Mouse (Mus musculus) kidney, postnatal 36 days (tissue): ENCODE measurements around the gene Zfp42.
"Not testable (repeated sequence)": the region's sequence is repeated elsewhere in the genome, so short reads cannot be mapped to it uniquely, and the experiment has no call there.

ENCODE experiments used
- DNase-seq, 2 experiments: peaks; one replicate each; pipeline ENCODE4 v3.0.0; 2021 to 2022; ENCODE audit warnings: mixed read lengths in 2 of 2

Gene Zfp42

DNA sequence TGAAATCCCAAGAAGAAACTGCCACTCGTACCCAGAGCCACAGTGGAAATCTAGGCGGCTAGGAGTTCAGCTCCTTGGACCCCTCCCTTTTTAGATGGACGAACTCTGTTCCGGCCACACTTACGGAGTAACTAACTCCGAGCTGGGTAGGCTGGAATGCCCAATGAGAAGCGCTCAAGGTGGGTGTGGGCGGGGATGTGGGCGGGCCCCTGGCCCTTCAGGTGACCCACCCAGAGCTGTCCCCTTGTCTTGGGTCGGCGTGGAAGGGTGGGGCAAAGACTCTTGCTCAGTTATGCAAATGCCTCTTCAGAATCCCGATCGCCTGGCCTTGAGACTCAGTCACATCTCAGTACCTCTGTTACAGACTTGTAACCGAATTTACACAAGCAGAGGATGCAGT is at the start of gene Zfp42:
Zfp42 (minus strand) TSS at position 85 of the 400 bp plus-strand sequence.
- DNase-seq = no peak

DNA sequence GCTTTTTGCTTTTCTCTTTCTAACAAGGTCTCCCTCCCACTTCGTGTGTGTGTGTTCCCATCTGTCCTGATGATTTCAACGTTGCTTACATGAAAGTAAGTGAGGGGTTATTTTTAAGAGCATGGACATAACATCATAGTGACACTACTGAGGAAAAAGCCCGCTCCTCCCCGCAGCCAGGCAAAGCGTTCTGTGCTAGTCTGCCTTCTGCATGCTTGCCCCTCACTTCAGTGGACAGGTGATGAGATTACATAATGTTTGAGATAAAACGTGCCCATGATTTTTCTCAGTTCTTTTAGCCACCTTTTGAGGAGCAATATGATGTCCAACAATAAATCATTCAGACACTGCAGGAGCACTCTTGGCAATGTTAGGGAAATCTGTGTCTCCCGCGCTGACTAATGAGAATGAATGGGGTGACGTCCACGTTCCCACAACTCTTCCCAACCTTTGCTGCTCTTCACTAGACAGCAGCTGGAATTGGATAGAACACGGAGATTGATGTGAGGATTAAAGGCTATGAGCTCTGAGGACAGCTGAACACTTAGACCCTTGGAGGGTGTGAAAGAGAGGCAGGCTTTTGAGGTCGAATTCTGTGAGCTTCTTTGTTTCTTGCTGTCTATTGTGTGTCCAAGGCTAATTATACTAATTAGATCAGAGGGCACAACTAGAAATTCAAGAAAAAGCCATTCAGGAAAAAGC is 49.4 kb upstream of the Zfp42 start:
- DNase-seq = no peak

DNA sequence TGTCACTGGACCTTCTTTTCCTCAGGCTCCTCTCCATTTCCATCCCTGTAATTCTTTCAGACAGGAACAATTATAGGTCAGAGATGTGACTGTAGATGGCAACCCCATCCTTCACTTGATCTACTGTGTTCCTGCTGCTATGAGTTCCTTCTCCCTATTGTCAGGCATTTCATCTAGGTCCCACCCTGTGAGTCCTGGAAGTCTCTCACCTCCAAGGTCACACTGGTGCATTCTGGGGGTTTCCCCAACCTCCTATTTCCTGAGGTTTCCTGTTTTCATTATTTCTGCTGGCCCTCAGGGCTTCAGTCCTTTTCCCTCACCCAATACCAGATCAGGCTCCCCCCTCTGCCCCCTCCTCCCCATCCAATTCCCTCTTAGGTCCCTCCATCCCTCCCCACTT is 45.5 kb upstream of the Zfp42 start:
- DNase-seq = not testable (repeated sequence)

DNA sequence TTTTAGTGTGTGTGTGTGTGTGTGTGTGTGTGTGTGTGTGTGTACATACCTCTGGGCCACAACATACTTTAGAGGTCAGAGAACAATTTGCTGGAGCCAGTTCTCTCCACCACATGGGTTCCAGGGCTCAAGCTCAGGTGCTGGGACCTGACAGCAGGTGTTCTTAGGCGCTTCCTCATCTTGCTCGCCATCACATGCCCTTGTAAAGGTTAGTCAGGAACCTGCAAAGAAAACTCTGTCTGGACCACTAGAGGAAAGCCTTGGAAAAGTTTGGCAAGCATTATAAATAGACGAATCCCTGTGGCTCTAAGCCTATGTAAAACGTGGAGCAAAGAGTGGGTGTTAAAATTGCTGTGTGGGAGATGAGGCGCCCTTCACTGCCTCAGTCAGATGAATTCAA is 31.8 kb upstream of the Zfp42 start:
- DNase-seq = no peak

DNA sequence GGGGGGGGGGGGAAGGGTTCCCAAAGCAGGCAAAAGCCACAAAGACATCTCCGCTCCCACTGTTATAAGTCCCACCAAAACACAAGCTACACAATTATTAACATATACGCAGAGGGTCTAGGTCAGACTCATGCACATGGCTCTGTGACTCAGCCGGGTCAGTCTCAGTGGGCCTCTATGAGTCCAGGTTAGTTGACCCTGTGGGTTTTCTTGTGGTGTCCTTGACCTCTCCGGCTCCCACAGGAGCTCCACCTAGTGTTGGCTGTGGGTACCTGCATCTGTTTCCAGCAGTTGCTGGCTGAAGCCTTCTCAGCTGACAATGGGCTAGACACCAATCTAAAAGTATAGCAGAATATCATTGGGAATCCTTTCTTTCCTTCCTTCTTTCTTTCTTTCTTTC is 26.7 kb upstream of the Zfp42 start:
- DNase-seq = peak; percentile 3 to 44

DNA sequence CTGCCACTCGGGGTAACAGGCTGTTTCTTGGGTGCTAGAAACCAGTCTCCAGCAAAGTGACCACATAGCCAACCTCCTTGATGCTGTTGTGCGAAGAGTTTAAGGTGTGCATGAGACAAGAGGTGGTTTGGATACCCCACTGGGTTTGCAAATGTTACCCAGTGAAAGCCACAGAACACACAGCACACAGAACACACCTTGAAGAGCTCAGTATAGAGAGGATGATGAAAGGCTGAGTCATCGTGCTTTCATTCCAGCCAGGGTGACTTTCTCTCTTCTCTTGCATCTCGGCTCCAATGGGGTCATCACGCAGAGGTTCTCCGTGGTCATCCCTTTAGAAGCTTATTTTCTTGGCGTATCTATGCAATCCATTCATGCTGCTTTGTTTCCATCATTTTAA is 24.9 kb upstream of the Zfp42 start:
- no peak for DNase-seq

DNA sequence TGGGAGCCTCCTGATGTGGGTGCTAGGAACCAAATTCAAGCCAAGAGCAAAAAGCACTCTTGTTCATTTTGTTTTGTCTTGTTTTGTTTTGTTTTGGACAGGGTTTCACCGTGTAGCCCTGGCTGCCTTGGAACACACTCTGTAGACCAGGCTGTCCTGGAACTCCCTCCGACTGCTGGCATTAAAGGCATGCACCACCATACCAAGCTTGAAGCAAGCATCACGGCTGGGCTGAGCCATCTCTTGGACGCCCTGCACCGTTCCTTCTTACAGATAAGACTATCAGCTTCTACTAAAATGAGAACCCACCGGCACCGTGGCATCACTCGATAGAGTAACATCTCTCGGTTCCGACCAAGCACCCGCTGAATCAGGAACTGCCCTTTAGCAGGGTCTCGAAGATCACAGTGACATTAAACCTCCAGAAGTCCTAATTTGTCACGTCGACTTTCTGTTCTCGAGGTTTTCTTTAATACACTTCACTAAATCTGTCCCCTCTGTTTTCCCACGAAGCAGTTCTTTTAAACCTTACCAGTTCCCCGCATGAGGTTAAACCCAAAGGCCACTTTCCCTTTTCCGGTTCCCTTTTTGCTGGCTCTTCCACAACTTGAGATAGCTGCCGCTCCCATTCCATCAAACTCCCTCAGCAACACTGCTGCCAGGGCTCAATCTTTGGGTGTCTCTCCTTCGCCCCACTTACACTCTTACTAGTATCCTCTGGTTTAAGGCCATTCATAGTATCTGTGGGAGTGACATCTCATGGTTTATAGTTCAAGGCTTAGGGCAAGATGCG is 23.3 kb upstream of the Zfp42 start:
- DNase-seq = no peak

DNA sequence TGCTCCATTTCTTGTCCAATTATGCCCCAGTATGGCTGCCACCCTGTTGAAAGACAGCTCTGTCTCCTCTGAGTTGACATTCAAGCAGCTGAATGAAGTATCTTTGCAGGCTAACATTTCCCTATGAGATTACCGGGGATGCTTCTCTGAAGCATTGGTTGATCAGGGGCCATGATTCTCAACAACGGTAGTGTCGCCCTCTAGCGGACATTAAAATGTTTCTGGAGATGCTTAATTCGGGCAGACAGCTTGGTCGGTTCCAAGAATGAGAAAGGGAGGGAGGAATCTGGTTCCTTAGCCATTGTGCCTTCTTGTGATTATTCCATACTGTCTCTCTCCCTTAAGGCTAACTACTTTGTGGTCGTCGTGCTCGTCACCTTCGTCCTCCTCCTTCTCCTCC is 21.9 kb upstream of the Zfp42 start:
- no peak for DNase-seq

DNA sequence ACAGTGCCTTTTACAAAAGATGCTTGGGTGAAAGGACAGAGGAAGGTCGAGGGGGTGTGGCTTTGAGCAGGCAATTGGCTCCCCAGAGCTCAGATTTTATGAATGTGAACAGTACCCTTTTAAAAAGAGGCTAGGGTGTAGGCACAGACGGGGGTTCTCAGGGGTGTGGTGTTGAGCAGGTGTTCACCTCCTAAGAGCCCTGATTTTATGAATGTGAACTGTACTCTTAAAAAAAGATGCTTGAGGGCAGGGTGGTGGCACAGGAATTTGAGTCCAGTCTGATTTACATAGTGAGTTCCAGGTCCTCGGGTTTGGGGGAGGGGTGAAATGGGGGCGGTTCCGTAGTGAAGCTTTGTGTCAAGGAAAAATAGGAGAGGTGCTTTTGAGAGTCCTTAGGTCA is 14.0 kb upstream of the Zfp42 start:
- no peak for DNase-seq

DNA sequence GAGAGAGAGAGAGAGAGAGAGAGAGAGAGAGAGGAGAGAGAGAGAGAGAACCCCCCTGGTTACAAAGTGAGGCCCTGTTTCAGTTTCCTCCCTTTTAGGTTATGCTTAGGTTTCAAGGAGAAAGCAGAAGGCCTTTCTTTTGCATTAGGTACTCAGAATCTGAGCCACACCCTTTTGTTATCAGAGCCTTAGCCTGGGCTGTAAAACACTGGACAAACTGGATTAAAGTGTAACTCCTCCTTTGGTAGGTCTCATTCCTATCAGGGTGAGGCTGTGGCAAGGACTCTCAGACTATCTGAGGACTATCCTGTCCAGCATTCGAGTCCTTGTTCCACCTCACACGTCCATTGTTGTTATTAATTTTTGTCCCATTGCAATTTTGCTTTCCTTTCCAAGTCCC is 1.4 kb upstream of the Zfp42 start:
- no peak for DNase-seq

DNA sequence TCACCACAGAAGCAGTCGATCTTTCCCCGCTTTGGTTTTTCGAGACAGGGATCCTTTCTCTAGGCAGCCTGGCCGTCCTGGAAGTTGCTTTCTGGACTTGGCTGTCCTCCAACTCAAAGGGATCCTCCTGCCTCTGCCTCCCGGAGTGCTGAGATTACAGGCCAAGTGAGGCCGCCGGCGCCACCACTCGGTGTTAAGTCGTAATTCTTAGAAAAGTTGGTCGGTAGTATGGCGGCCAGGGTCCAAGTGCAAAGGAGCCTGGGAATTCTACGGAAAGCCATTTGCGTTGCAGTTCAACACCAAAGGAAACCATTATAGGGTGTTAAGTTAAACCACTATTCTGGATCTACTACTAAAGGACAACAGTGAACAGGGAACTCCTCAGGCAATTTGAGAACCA is 1.1 kb downstream of the Zfp42 start:
- no peak for DNase-seq

DNA sequence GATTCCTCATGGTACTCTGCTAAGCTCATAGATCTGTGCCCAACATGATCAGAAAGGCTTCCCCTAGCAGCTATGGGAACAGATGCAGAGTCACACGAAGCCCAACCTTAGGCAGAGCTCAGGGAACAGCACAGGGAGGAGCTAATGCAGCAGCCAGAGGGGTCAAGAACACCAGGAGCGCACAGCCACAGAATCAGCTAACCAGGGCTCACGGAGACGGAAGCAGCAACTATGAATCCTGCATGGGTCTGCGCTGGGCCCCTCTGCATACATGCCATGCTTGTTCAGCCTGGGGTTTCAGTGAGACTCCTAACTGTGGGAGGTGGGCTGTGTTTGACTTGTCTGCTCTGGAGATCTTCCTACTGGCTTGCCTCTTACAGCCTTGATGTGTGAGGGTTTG is 7.0 kb downstream of the Zfp42 start:
- DNase-seq = no peak

DNA sequence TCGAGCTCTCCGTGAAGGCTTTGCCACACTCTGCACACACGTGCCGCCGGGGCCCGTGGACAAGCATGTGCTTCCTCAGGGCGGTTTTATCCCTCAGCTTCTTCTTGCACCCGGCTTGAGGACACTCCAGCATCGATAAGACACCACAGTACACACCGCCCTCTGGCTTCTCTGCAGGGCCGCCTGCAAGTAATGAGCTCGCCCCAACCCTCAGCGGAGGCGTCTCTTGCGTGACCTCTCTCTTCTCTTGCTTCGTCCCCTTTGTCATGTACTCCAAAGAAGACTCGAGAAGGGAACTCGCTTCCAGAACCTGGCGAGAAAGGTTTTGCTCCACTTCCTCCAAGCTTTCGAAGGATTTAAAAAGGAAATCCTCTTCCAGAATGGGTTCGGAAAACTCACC is 11.0 kb downstream of the Zfp42 start:
- DNase-seq = no peak

DNA sequence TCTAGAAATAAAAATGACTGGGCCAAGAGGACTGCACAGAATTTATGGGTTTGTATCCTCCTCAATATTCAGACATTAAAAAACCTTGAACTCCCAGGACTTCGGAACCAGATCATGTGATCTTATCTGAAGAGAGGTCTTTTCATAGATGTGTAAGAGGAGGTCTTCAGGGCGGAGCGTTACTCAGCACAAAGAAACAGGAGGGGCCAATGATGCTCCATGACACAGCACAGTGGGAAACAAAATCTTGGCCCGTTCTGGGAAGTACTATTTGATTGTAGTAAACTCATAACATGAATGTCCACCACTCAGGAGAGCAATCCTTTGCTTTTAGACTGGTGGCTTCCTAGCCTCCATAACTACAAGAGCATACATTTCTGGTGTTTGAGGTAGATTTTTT is 12.6 kb downstream of the Zfp42 start:
- no peak for DNase-seq

DNA sequence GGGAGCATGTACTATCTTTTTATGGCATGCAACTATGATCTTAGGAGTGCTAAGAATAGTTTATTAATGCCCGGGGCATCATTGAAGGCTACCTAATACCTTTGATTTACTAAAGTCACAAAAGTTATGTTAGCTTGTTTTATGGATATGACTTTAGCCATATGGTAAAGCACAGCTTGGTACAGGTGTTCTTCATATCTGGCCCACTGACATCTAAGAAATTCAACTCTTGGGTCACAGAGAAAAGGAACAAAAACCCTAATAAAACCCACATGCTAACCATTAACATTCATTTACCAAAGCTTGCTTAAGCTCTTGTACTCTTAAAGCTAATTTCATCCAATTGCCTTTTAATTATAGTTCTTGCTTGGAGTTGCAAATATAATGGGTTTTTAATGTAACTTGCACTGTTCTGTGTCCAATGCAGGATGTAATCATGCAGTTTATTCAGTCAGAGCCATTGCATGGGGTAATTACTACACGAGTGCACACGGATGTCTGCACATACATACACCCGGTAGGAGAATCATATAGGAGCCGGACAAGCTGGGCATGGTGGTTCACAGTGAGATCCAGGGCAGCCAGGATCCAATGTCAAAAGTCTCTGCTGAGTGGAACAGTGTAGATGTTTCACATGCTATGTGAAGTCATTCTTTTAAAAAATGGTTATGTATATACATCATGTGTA is 16.2 kb downstream of the Zfp42 start:
- no peak for DNase-seq

DNA sequence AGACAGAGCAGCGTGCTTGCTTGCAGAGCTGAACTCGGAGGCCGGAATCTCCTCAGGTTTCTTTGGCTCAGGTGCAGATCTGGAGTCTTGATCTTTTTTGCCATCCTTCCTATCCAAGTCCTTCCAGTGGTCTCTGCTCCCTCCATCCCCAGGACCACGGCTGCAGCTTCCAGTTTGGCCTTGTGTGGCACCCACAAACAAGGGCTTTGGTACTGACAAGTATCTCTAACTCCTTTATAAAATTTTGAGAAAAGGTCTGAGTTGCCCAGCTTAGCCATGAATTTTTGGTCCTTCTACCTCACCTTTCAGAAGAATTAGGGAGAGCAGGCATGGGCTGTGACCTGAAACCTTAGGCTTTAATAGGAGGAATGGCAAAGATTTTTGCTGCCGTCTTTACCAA is 17.0 kb downstream of the Zfp42 start:
- no peak for DNase-seq

DNA sequence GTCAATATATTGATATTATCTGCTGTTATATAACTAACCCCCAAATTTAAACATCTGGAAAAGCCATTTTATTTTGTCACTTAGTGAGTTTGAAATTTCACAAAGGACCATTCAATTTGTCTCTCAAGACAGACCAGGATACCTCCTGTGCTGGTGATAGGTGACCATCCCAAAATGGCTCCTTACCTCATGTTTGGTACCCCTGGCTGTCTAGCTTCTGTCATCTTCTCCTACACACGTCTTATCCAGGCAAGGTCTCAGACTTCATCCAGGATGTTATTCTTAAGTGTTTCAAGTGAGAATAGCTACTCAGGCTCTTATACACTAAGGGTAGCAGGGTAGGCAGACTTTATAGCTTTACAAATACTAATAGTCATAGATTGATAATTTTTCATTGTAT is 17.9 kb downstream of the Zfp42 start:
- no peak for DNase-seq

DNA sequence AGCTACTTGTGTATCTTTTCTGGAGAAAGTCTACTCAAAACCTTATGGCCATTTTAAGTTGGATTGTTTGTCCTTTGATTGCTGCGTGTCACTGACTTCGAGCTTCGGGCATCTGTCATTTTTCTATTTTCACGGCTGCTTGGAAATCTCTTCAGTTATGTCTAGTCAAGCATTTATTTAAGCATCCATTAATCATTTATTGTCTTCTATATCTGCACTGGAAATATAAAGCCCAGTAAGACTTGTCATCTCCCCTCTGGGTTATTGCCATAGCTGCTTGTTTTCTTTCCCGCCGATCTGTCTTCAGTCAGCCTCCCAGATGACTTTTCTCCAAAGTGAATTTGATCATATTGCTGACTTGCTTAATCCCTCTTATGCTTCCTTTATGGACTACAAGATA is 19.3 kb downstream of the Zfp42 start:
- no peak for DNase-seq

DNA sequence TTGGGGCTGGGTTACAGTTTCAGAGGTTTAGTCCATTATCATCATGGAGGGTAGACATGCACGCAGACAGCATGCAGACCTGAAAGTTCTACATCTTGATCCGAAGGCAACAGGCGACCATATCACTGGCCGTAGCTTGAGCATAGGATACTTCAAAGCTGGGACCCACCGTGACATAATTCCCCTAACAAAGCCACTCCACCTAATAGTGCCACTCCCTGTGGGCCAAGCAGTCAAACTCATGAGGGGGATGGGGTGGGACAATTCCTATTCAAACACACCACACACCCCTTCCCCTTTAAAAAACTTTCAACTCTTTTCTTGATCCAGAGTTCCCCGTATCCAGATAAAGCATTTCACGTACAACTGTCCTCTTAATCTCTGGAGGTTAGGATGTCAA is 23.5 kb downstream of the Zfp42 start:
- no peak for DNase-seq

DNA sequence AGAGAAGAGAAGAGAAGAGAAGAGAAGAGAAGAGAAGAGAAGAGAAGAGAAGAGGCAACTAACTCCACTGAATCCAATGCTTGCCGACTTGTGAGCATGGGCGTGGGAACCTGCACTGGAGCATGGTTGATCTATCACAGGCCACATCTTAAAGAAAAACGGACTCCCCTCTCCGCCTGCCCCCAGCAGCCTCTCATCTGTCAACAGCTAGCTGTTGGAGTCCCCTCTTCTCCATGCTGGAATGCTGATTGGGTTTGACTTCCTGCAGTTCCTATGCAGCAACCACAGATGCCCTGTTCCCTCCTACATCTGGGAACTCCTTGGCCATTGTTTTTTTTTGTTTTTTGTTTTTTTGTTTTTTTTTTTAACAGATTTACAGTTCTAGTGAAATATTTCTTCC is 28.4 kb downstream of the Zfp42 start:
- DNase-seq = no peak

DNA sequence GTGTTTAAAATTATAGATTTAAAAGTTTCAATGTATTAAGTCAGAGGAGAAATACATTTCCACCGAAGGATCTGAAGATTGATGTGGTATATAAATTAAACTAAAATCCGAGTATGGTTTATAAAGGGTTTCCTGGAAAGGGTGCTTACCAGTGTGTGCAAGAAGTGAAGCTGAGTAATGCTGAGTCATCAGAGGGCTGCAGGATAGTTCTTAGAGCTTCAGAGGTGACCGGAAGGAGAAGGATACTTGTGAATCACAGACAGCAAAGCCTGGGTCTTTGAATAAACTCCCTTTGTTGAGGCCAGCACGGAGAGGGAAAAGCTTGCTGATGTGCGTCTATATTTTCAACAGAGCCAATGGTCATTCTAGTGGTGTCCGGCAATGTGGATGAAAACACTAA is 45.8 kb downstream of the Zfp42 start:
- no peak for DNase-seq

DNA sequence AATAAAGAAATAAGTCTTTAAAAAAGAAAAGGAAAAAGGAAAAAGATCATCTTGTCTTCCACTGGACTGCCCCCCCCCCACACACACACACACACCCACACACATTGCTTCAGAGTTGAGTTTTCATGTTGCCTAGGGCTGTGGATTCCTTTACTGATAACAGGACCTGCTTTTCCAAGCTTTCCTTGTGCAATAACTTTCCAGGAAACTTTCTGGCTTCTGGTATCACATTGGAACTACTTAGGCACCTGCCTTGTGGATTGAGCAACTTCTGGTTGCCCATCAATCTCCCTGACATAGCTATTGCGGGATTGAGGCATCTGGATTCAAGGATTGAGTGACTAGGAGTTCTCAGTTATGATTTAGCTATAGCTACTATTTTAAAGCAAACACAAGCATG is 48.9 kb downstream of the Zfp42 start:
- DNase-seq = no peak

DNA sequence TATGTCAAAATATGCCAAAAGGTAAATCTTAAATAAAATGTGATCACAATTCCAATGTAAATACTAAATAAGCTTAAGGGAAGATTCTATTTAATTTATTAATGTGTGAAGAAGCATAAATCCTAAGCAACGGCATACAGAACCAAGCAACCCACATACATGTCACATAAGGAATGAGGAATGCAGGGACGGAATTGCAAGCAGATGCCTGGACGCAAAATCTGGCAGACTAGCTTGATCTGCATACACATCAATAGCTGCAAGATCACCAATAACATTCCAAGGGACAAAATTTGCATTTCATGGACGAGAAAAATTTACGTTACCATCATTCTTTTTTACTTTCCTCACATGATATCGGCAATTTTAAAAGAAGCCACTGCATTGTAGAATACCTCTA is 51.1 kb downstream of the Zfp42 start:
- DNase-seq = no peak

DNA sequence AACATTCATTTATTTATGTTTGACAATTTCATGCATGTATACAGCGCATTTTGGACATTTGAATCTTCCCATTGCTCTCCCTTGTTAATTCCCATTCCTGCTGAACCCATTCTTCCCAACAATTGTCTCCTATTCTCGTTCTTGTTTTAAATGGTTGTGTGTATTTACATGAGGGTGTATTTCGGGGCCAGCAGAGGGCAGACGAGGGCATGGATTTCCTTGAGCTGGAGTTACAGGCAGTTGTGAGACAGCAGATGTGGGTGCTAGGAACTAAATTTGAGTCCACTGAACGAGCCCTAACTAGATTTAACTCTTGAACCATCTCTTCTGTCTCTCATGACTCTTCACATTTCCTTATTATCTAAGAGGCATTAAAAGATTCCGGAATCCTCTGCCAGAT is 55.1 kb downstream of the Zfp42 start:
- DNase-seq = no peak
